Mouse (Mus musculus) spleen, adult 2 months (tissue): ENCODE measurements around the gene Stk24.

ENCODE experiments used
- CTCF ChIP-seq: fragments of 200-500 bp; IDR thresholded peaks from 2 replicates; pipeline ENCODE4 v1.5.1; 2011; ENCODE audit warnings: mild to moderate bottlenecking, inconsistent platforms; ENCODE audit not compliant: insufficient read depth, insufficient read length, insufficient replicate concordance; ENCODE audit errors: extremely low read depth
- POLR2A ChIP-seq: fragments of 200-500 bp; IDR thresholded peaks from 2 replicates; pipeline ENCODE4 v1.6.1; 2011; ENCODE audit warnings: low read depth, low read length, inconsistent platforms

GRCm38 (mm10) chr14:121318382-121318781 lies 61.4 kb downstream of the Stk24 start:
- no peak for TF ChIP-seq CTCF
- TF ChIP-seq POLR2A = no peak
